13 mouse cellular contexts compared by ENCODE assay signal in genomic region chr1:132051746-132052145, GRCm38 (mm10). TPM values are rescaled to one million over a fixed set of nuclear protein-coding genes. Genes with fewer than 3 reads are reported as not detected.
DNase-seq lines count a peak whose midpoint lies in the region.
"Had no signal": no experiment of that assay in that cellular context is flagged by ENCODE, and none has a peak within 500 bp of the region (broad histone marks: within the 10 kb centered on the region; RNA-seq: fewer than 3 reads in every experiment).

No protein-coding gene starts in this region.

- peak; percentile 23 to 39 for DNase-seq in gastrocnemius, postnatal 36 days
- no peak for DNase-seq in gastrocnemius, postnatal 25 days
- DNase-seq in retina, postnatal 1 day, result peak; percentile 4
- DNase-seq in retina, embryonic 14.5 days (ENCODE audit: low spot score), result no peak
- peak; percentile 53 for DNase-seq in cerebellum, adult 9-10 months
- DNase-seq in skeletal muscle tissue, adult 2 months (ENCODE audit: low read depth, low spot score), result peak; percentile 64
- no peak for DNase-seq in adrenal gland, postnatal 14 days
- DNase-seq: B cell, adult 2 months; embryo, embryonic 11 days; heart, adult 18-20 months; left cerebral cortex, postnatal 4 days; liver; spleen, adult 18-20 months had no signal

- intact Hi-C loops in gastrocnemius, postnatal 36 days (cut with DNase I), result no loop called here

RNA-seq across cellular contexts. Expression of gene Mfsd4a, which starts 16.1 kb away (rescaled TPM):
- 1 to 10 TPM; 3.7 to 3.9 TPM for total RNA-seq in gastrocnemius, postnatal 36 days (2021)
- 1 to 10 TPM; 2.4 to 3.9 TPM for total RNA-seq in gastrocnemius, postnatal 25 days (2021)
- total RNA-seq in adrenal gland, postnatal 14 days (2021), result 7.3 and 7.9 TPM in 2 replicates

RNA-seq across cellular contexts. Expression of gene Elk4, which starts 44.3 kb away (rescaled TPM):
- total RNA-seq in gastrocnemius, postnatal 36 days (2021), result 10 to 100 TPM; 60.7 to 64.9 TPM
- 10 to 100 TPM; 59.2 to 59.9 TPM for total RNA-seq in gastrocnemius, postnatal 25 days (2021)
- 116 and 135 TPM in 2 replicates for total RNA-seq in adrenal gland, postnatal 14 days (2021)

Comparison
In these comparisons a context has a peak if more than half of its experiments do, and no peak if none do; other contexts are left out.
1. DNase-seq: peak in gastrocnemius, postnatal 36 days (2 of 2), retina, postnatal 1 day (single experiment), cerebellum, adult 9-10 months (single experiment) and skeletal muscle tissue, adult 2 months (single experiment); none in gastrocnemius, postnatal 25 days (single experiment), retina, embryonic 14.5 days (single experiment) and adrenal gland, postnatal 14 days (single experiment).